Mouse (Mus musculus) cerebral cortex, adult 2 months (tissue): ENCODE results near the gene Xirp2.

Experiments
- WGBS: fragments of 180-500 bp; shearing (Covaris S2); methylation state at CpG from one replicate; pipeline ENCODE4 v1.1.7; 2018; 5-methylcytosine and 5-hydroxymethylcytosine counted together

Gene Xirp2

DNA sequence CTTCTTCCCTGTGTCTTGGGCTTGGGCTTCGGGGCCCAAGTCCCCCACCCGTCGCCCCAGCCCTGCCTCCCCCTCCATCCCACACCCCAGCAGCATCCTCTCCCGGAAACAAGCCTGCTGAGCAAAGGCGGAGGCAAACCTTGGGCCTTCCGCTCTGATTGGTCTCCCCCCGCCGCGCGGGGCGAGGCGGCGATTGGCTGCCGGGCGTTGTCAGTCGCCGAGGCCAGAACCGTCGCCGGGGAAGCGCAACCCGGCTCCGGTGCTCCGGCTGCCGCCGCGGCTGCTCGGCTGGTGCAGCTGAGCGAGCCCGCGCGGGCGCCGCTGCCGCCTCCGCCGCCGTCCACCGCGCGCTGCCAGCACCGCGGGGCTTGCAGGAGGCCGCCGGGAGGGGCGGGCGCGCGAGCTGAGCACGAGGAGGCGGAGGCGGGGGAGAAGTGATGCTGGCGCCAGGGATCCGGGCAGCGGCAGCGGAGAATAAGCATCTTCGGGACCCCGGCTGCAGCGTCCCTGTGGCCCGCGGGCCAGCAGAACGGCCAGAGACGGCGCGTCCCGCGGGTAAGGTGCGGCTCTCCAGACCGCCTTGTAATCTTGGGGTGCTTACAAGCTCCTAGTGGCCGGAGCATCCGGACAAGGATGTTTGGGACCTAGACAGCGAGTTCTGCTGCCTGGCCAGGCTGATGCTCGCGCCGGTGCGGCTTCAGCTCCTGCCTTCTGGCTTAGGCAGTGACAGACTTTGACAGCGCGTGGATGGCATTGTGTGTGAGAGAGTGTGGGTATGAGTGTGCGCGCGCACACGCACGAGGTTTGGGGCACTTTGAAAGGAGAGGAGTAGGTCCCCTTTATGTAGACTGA is 119.9 kb downstream of the Xirp2 start, which contains the start of gene B3galt1:
Gene B3galt1, plus strand, starts transcription at position 392 of the 852 bp plus-strand sequence.
- WGBS: under 1% methylated on average over 83 of the region's 83 CpGs

- WGBS: 3% methylated on average over 12 of the region's 12 CpGs
Measured at GRCm38 (mm10) chr2:67566566-67566965, 120.8 kb downstream of the Xirp2 start.

GRCm38 (mm10) chr2:67567141-67567680 is 121.4 kb downstream of the Xirp2 start:
- WGBS: 9% methylated on average over 8 of the region's 8 CpGs
